Mouse (Mus musculus) lung, postnatal 0 days (tissue): Measurements from ENCODE around the gene Gm20388.

Experiments
- CTCF ChIP-seq: IDR thresholded peaks from 2 replicates; pipeline ENCODE4 v1.5.1; 2016; ENCODE audit warnings: antibody characterized with exemption, mild to moderate bottlenecking
- EP300 ChIP-seq: IDR thresholded peaks from 2 replicates; pipeline ENCODE4 v1.6.1; 2016; ENCODE audit warnings: antibody characterized with exemption, mild to moderate bottlenecking, control low read depth

- no peak for TF ChIP-seq CTCF
- TF ChIP-seq EP300 = peak; percentile 90
Observed at GRCm38 (mm10) chr8:122711891-122712365, 2801.3 kb downstream of the Gm20388 start.
